Mouse (Mus musculus) heart, postnatal 0 days (tissue): Measurements from ENCODE around the gene 2210407C18Rik.
A peak's percentile ranks its signal among the peaks of the same experiment; 100 is the strongest.

ENCODE experiments used
- CTCF ChIP-seq: IDR thresholded peaks from 2 replicates; pipeline ENCODE4 v1.5.1; 2016; ENCODE audit warnings: antibody characterized with exemption, control low read depth, low read depth
- EP300 ChIP-seq: IDR thresholded peaks from 2 replicates; pipeline ENCODE4 v1.6.1; 2016; ENCODE audit warnings: antibody characterized with exemption, low read depth

DNA sequence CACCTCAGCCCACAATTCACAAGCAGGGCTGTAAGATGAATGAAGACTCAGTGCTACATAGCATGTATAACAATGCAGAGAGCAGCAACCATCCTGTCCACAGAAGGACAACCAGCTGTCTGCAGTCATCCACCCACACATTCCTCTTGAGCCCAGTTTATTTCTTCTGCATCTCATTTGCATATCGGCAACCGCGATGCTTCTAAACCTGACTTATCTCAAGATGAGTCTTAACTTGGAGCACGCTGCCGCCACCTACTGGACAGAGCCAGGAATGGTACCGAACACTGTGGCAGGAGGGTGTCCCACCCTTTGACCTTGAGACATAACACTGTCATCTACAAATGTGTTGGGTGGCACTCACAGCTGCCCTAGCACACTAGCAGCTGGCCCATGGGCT lies 27.5 kb upstream of the 2210407C18Rik start:
- peak; percentile 41 for TF ChIP-seq CTCF
- TF ChIP-seq EP300 = no peak
